Mouse (Mus musculus) left cerebral cortex, adult 11 months (tissue): ENCODE measurements at regions not wholly inside any gene's neighbourhood (a gene's known extent, or its start where the extent isn't known, plus 50 kb on each side); places are given as distances from the start of the nearest gene placed in this dataset.

Experiments
- DNase-seq: peaks from one replicate; pipeline ENCODE4 v3.0.0; 2022; ENCODE audit warnings: low spot score

GRCm38 (mm10) chr1:181299826-181300225, 52.6 kb upstream of the Cnih3 start:
- no peak for DNase-seq

DNA sequence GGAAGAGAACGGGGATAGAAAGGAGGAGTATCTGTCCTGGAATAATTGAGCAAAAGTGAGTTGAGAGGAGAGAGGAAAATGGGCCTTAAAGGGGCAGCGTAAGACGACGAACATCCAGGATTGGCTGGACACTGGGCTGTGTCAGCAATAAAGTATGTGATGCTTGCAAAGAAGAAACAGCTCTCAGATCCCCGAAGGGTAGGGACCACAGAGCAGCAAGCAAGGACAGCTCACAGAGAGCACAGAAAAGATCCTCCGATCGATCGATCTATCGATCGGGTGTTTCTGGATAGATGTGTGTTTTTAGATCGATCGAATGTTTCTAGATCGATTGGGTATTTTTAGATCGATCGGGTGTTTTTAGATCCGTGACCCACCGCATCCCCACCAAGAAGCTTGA, 50.3 kb upstream of the Cnih3 start:
- DNase-seq, result no peak
